Mouse (Mus musculus): Measurements from ENCODE around the gene Cd300a. TPM values are rescaled to one million over a fixed set of nuclear protein-coding genes. Genes with fewer than 3 reads are reported as not detected.

The Cd300a gene
- polyA plus RNA-seq, 1 experiment from 2014 or later, result 0.75 TPM

- Histone ChIP-seq H3K4me3 (ENCODE audit: low read depth, low read length) (no peak overlapping the region), H3K36me3 (ENCODE audit: insufficient read depth) (no peaks in the 10 kb centered on the region), H3K9me3 (ENCODE audit: low read depth, low read length) (no peaks in the 10 kb centered on the region), H3K4me2 (no peak overlapping the region), H3K27me3 (ENCODE audit: insufficient read depth, low read length) (no peaks in the 10 kb centered on the region), H3K27ac (ENCODE audit: low read depth) (no peak overlapping the region), H3K9ac (no peak overlapping the region), H3K4me1 (ENCODE audit: insufficient read depth) (no peaks in the 10 kb centered on the region)
- TF ChIP-seq CTCF (IDR thresholded peaks at IDR 0.05; ENCODE audit: low read depth), result no peak
- ATAC-seq (ENCODE audit: insufficient read depth) (no peak), DNase-seq (no peak)
- 73% methylated on average over 5 of the region's 5 CpGs for WGBS
These were observed 41.2 kb downstream of the Cd300a start for GRCm38 (mm10) chr11:114931041-114931440.

GRCm38 (mm10) chr11:114933591-114933990 is 43.8 kb downstream of the Cd300a start:
- Histone ChIP-seq H3K4me1 (ENCODE audit: insufficient read depth) (no peaks in the 10 kb centered on the region), H3K9ac (no peak overlapping the region), H3K4me3 (ENCODE audit: low read depth, low read length) (no peak overlapping the region), H3K27ac (ENCODE audit: low read depth) (no peak overlapping the region), H3K36me3 (ENCODE audit: insufficient read depth) (no peaks in the 10 kb centered on the region), H3K4me2 (no peak overlapping the region), H3K9me3 (ENCODE audit: low read depth, low read length) (no peaks in the 10 kb centered on the region), H3K27me3 (ENCODE audit: insufficient read depth, low read length) (no peaks in the 10 kb centered on the region)
- DNase-seq (no peak), ATAC-seq (ENCODE audit: insufficient read depth) (no peak)
- TF ChIP-seq CTCF (IDR thresholded peaks at IDR 0.05; ENCODE audit: low read depth), result no peak
- WGBS, result 73% methylated on average over 4 of the region's 4 CpGs

- H3K27me3 ChIP-seq (ENCODE audit: insufficient read depth, low read length), result no peaks in the 10 kb centered on the region
- no peaks in the 10 kb centered on the region for H3K9me3 ChIP-seq (ENCODE audit: low read depth, low read length)
- no peak within 1 kb of the TSS for H3K4me2 ChIP-seq
- H3K36me3 ChIP-seq (ENCODE audit: insufficient read depth), result no peaks in the 10 kb centered on the region
- ATAC-seq (ENCODE audit: insufficient read depth), result no peak
- WGBS, result 42% methylated on average over 6 of the region's 6 CpGs
- no peak within 1 kb of the TSS for H3K27ac ChIP-seq (ENCODE audit: low read depth)
- no peak for TF ChIP-seq CTCF (IDR thresholded peaks at IDR 0.05; ENCODE audit: low read depth)
- H3K4me3 ChIP-seq (ENCODE audit: low read depth, low read length), result no peak within 1 kb of the TSS
- H3K9ac ChIP-seq, result no peak within 1 kb of the TSS
- no peaks in the 10 kb centered on the region for H3K4me1 ChIP-seq (ENCODE audit: insufficient read depth)
- no peak for DNase-seq
These were observed 44.3 kb downstream of the Cd300a start, which contains the start of gene Cd300lb for GRCm38 (mm10) chr11:114934144-114934543. Gene Cd300lb (minus strand): TSS chr11:114934386.

Other genes starting within 250 kb of the Cd300a start
- gene Rpl38, start 221.5 kb upstream of the Cd300a start, polyA plus RNA-seq (2014; fragmentation: Nextera tagmentation; extraction: Ambion mirVana), result 978 and 1,085 TPM in 2 replicates
- 12.1 and 13.1 TPM in 2 replicates for gene Ttyh2, start 214.6 kb upstream of the Cd300a start, polyA plus RNA-seq (2014; fragmentation: Nextera tagmentation; extraction: Ambion mirVana)
- gene Dnaic2, start 162.6 kb upstream of the Cd300a start, polyA plus RNA-seq (2014; fragmentation: Nextera tagmentation; extraction: Ambion mirVana), result 0.16 and 0.85 TPM in 2 replicates
- gene Kif19a, start 124.7 kb upstream of the Cd300a start, polyA plus RNA-seq (2014; fragmentation: Nextera tagmentation; extraction: Ambion mirVana), result 0.29 TPM in 1 of 2 replicates, not detected in the other
- gene Btbd17, start 94.1 kb upstream of the Cd300a start, polyA plus RNA-seq (2014; fragmentation: Nextera tagmentation; extraction: Ambion mirVana), result 0.65 and 1.3 TPM in 2 replicates
- 0.28 TPM in 1 of 2 replicates, not detected in the other for gene Gpr142, start 91.1 kb upstream of the Cd300a start, polyA plus RNA-seq (2014; fragmentation: Nextera tagmentation; extraction: Ambion mirVana)
- 34.7 and 39.2 TPM in 2 replicates for gene Gprc5c, start 38.9 kb upstream of the Cd300a start, polyA plus RNA-seq (2014; fragmentation: Nextera tagmentation; extraction: Ambion mirVana)
- 0.36 and 0.43 TPM in 2 replicates for gene Cd300lb, start 44.3 kb downstream of the Cd300a start, polyA plus RNA-seq (2014; fragmentation: Nextera tagmentation; extraction: Ambion mirVana)
- not detected in 2 replicates for gene Cd300c, start 79.1 kb downstream of the Cd300a start, polyA plus RNA-seq (2014; fragmentation: Nextera tagmentation; extraction: Ambion mirVana)
- gene Cd300ld, start 99.9 kb downstream of the Cd300a start, polyA plus RNA-seq (2014; fragmentation: Nextera tagmentation; extraction: Ambion mirVana), result 0.11 and 0.29 TPM in 2 replicates
- gene Cd300c2, start 111.8 kb downstream of the Cd300a start, polyA plus RNA-seq (2014; fragmentation: Nextera tagmentation; extraction: Ambion mirVana), result 2.2 and 3.2 TPM in 2 replicates
- gene Cd300ld2, start 126.2 kb downstream of the Cd300a start, polyA plus RNA-seq (2014; fragmentation: Nextera tagmentation; extraction: Ambion mirVana), result not detected in 2 replicates
- gene Cd300ld4, start 137.0 kb downstream of the Cd300a start, polyA plus RNA-seq (2014; fragmentation: Nextera tagmentation; extraction: Ambion mirVana), result not detected in 2 replicates
- not detected in 2 replicates for gene Cd300ld5, start 147.7 kb downstream of the Cd300a start, polyA plus RNA-seq (2014; fragmentation: Nextera tagmentation; extraction: Ambion mirVana)
- not detected in 2 replicates for gene Cd300ld3, start 158.4 kb downstream of the Cd300a start, polyA plus RNA-seq (2014; fragmentation: Nextera tagmentation; extraction: Ambion mirVana)
- not detected in 2 replicates for gene Cd300e, start 172.1 kb downstream of the Cd300a start, polyA plus RNA-seq (2014; fragmentation: Nextera tagmentation; extraction: Ambion mirVana)
- gene Rab37, start 201.4 kb downstream of the Cd300a start, polyA plus RNA-seq (2014; fragmentation: Nextera tagmentation; extraction: Ambion mirVana), result 0.35 and 0.55 TPM in 2 replicates
- 0.91 and 1.1 TPM in 2 replicates for gene Cd300lf, start 244.0 kb downstream of the Cd300a start, polyA plus RNA-seq (2014; fragmentation: Nextera tagmentation; extraction: Ambion mirVana)

Data from lung, embryonic 14.5 days (tissue).